Mouse (Mus musculus): ENCODE results near the gene Gm10128. TPM values are rescaled to one million over a fixed set of nuclear protein-coding genes. Genes with fewer than 3 reads are reported as not detected.
A peak's percentile ranks its signal among the peaks of the same experiment; 100 is the strongest.
"Not testable (repeated sequence)": the region's sequence is repeated elsewhere in the genome, so short reads cannot be mapped to it uniquely, and the experiment has no call there.

The Gm10128 gene
- not detected in 2 replicates for polyA plus RNA-seq (2014; fragmentation: Nextera tagmentation; extraction: Ambion mirVana)

GRCm38 (mm10) chr14:7643872-7644271, at the start of gene Gm10128:
Gene Gm10128, minus strand, starts transcription at chr14:7643972.
- not testable (repeated sequence) for H3K4me3 ChIP-seq (ENCODE audit: low read length); H3K4me1 ChIP-seq (ENCODE audit: control insufficient read depth, insufficient read depth, low read length); ATAC-seq (ENCODE audit: low FRiP score, low TSS enrichment); H3K36me3 ChIP-seq (ENCODE audit: control insufficient read depth, insufficient read depth, low read length); H3K4me2 ChIP-seq (replicated peaks; ENCODE audit: low read depth, low read length); H3K9ac ChIP-seq (ENCODE audit: low read depth, low read length); H3K27me3 ChIP-seq (ENCODE audit: control insufficient read depth, insufficient read depth, low read length); H3K27ac ChIP-seq (ENCODE audit: low read depth, low read length); H3K9me3 ChIP-seq (ENCODE audit: control insufficient read depth, low read length)
- no CpG with 5 or more reads among the region's 2 CpGs for WGBS

- WGBS: 56% methylated on average over 5 of the region's 5 CpGs
- not testable (repeated sequence) for H3K27me3 ChIP-seq (ENCODE audit: control insufficient read depth, insufficient read depth, low read length); H3K9me3 ChIP-seq (ENCODE audit: control insufficient read depth, low read length); H3K36me3 ChIP-seq (ENCODE audit: control insufficient read depth, insufficient read depth, low read length); H3K9ac ChIP-seq (ENCODE audit: low read depth, low read length); H3K4me3 ChIP-seq (ENCODE audit: low read length); H3K4me2 ChIP-seq (replicated peaks; ENCODE audit: low read depth, low read length); H3K4me1 ChIP-seq (ENCODE audit: control insufficient read depth, insufficient read depth, low read length); H3K27ac ChIP-seq (ENCODE audit: low read depth, low read length); ATAC-seq (ENCODE audit: low FRiP score, low TSS enrichment)
These were observed 37.4 kb upstream of the Gm10128 start for GRCm38 (mm10) chr14:7681170-7681569.

GRCm38 (mm10) chr14:7662491-7662890, 18.7 kb upstream of the Gm10128 start:
- H3K4me2 ChIP-seq (replicated peaks; ENCODE audit: low read depth, low read length); H3K9ac ChIP-seq (ENCODE audit: low read depth, low read length); H3K4me1 ChIP-seq (ENCODE audit: control insufficient read depth, insufficient read depth, low read length); H3K36me3 ChIP-seq (ENCODE audit: control insufficient read depth, insufficient read depth, low read length); H3K27ac ChIP-seq (ENCODE audit: low read depth, low read length); H3K9me3 ChIP-seq (ENCODE audit: control insufficient read depth, low read length); H3K4me3 ChIP-seq (ENCODE audit: low read length); ATAC-seq (ENCODE audit: low FRiP score, low TSS enrichment); H3K27me3 ChIP-seq (ENCODE audit: control insufficient read depth, insufficient read depth, low read length): not testable (repeated sequence)
- 80% methylated on average over 2 of the region's 2 CpGs for whole genome bisulfite sequencing

DNA sequence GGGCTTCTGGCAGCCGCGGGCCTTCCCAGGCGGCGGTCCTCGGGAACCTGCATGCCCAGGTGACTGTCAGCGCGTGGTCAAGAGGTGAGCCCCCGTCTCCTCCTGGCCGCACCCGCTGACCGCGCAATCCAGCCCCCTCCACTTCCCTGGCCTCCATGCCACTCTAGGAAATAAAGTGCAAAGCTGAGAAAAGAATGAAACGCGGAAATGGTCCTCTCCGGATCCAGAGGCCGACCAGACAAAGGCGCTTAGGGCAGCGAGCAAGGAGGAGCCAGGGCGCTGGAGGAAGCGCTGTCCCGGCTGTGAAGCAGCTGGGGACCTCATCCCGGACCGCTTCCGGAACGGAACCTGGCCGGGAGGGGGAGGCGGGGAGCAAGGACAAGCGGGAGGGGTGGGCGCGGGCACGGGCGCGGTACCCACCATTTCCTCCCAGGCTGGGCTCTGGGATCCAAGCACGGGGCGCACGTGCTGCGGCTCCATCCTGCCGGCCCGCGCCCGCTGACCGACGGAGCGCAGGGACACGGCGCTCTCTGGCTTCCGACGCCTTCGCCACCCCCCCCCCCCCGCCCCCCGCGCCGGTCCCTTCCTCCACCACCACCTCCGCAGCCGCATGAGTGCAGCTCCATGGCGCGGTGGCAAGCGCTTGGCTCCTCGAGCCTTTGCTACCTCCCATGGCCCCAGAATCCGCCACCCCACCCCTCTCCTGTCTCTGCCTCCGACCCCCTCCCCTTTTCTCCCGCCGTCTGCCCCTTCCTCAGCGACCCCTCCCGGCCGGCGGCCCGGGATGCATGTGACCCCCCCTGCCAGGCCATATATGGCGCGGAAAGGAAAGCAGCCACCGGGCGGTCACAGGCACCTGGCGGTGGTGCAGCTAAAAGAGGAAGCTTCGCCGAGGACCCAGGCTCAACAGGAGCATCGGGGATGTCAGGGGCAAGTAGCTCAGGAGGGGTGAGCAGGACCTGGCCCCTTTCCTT, 14.6 kb upstream of the Gm10128 start:
- H3K27ac ChIP-seq (ENCODE audit: low read depth, low read length); H3K27me3 ChIP-seq (ENCODE audit: control insufficient read depth, insufficient read depth, low read length); H3K9me3 ChIP-seq (ENCODE audit: control insufficient read depth, low read length); H3K4me1 ChIP-seq (ENCODE audit: control insufficient read depth, insufficient read depth, low read length); H3K36me3 ChIP-seq (ENCODE audit: control insufficient read depth, insufficient read depth, low read length); ATAC-seq (ENCODE audit: low FRiP score, low TSS enrichment); H3K9ac ChIP-seq (ENCODE audit: low read depth, low read length): not testable (repeated sequence)
- WGBS: under 1% methylated on average over 26 of the region's 76 CpGs
- peak overlapping the region; percentile 27 for H3K4me3 ChIP-seq (ENCODE audit: low read length)
- peak overlapping the region; percentile 48 for H3K4me2 ChIP-seq (replicated peaks; ENCODE audit: low read depth, low read length)

- H3K27me3 ChIP-seq (ENCODE audit: control insufficient read depth, insufficient read depth, low read length); H3K4me1 ChIP-seq (ENCODE audit: control insufficient read depth, insufficient read depth, low read length); H3K9me3 ChIP-seq (ENCODE audit: control insufficient read depth, low read length); H3K4me3 ChIP-seq (ENCODE audit: low read length); H3K27ac ChIP-seq (ENCODE audit: low read depth, low read length); ATAC-seq (ENCODE audit: low FRiP score, low TSS enrichment); H3K4me2 ChIP-seq (replicated peaks; ENCODE audit: low read depth, low read length); H3K9ac ChIP-seq (ENCODE audit: low read depth, low read length); H3K36me3 ChIP-seq (ENCODE audit: control insufficient read depth, insufficient read depth, low read length): not testable (repeated sequence)
- 2% methylated on average over 6 of the region's 10 CpGs for WGBS
These were observed 13.7 kb upstream of the Gm10128 start for GRCm38 (mm10) chr14:7657456-7657855.

DNA sequence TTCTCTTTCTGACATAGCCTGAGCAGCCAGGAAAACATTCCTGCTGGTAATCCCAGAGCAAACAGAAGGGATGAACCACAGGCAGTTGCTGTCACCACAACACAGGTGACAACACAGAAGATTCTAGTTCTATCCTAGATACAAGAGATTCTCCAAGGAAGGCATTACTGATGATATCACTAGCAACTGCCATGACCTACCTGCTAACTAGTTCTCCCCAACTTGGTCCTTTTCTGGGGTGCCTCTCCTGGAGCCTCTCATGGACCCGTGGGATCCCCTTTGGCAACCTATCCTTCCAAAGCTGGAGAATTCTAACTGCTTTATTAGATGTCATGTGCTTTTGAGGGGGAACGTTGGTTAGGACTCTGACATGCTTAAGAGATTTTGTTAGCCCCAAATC, 48.3 kb downstream of the Gm10128 start, which contains the start of gene Gm10338:
Gm10338 (minus strand) TSS at position 101 of the 400 bp plus-strand sequence.
- not testable (repeated sequence) for H3K27me3 ChIP-seq (ENCODE audit: control insufficient read depth, insufficient read depth, low read length); H3K36me3 ChIP-seq (ENCODE audit: control insufficient read depth, insufficient read depth, low read length); ATAC-seq (ENCODE audit: low FRiP score, low TSS enrichment); H3K9me3 ChIP-seq (ENCODE audit: control insufficient read depth, low read length); H3K4me1 ChIP-seq (ENCODE audit: control insufficient read depth, insufficient read depth, low read length); H3K4me2 ChIP-seq (replicated peaks; ENCODE audit: low read depth, low read length); H3K27ac ChIP-seq (ENCODE audit: low read depth, low read length); H3K9ac ChIP-seq (ENCODE audit: low read depth, low read length); H3K4me3 ChIP-seq (ENCODE audit: low read length)
- no CpG with 5 or more reads among the region's 2 CpGs for WGBS

Other genes with a start within 250 kb of the Gm10128 start
- not detected in 2 replicates for gene Gm3755, start 193.1 kb downstream of the Gm10128 start, polyA plus RNA-seq (2014; fragmentation: Nextera tagmentation; extraction: Ambion mirVana)
- gene Gm3752, start 160.2 kb downstream of the Gm10128 start, polyA plus RNA-seq (2014; fragmentation: Nextera tagmentation; extraction: Ambion mirVana): 0.34 and 0.84 TPM in 2 replicates
- gene Gm3558, start 75.4 kb downstream of the Gm10128 start, polyA plus RNA-seq (2014; fragmentation: Nextera tagmentation; extraction: Ambion mirVana): 0.58 and 0.66 TPM in 2 replicates
- not detected in 2 replicates for gene Gm10338, start 48.4 kb downstream of the Gm10128 start, polyA plus RNA-seq (2014; fragmentation: Nextera tagmentation; extraction: Ambion mirVana)
- not detected in 2 replicates for gene Gm26661, start 147.6 kb upstream of the Gm10128 start, polyA plus RNA-seq (2014; fragmentation: Nextera tagmentation; extraction: Ambion mirVana)
- 12.7 and 25.7 TPM in 2 replicates for gene Flnb, start 174.0 kb upstream of the Gm10128 start, polyA plus RNA-seq (2014; fragmentation: Nextera tagmentation; extraction: Ambion mirVana)

All from kidney, embryonic 14.5 days (tissue).